Mouse (Mus musculus) gastrocnemius, postnatal 10 days (tissue): ENCODE results near the gene Capza1. TPM values are rescaled to one million over a fixed set of nuclear protein-coding genes. Genes with fewer than 3 reads are reported as not detected.
A peak's percentile ranks its signal among the peaks of the same experiment; 100 is the strongest.
"Not testable (repeated sequence)": the region's sequence is repeated elsewhere in the genome, so short reads cannot be mapped to it uniquely, and the experiment has no call there.

ENCODE experiments used
- DNase-seq: peaks from one replicate; pipeline ENCODE4 v3.0.0; 2021; ENCODE audit warnings: mixed read lengths
- long read RNA-seq, 2 experiments: library from polyadenylated mRNA; stranded (forward); transcript quantifications; one replicate each; pipeline ENCODE4 v2.0.0; 2021
- total RNA-seq, 2 experiments: library from RNA; stranded (reverse); gene quantifications; 2 replicates each; pipeline ENCODE4 v1.2.3; 2021

Capza1 gene
- total RNA-seq, result 10 to 100 TPM; 38.1 to 42.5 TPM
- long read RNA-seq, experiment 1, transcript Capza1-201 (10 exons, 3,193 nt), result major isoform, 32 of 41 reads
- long read RNA-seq, experiment 1, partial matches to known transcripts, result 1 of 41 reads
- long read RNA-seq, experiment 1, other reads (novel, unspliced or antisense), result 8 of 41 reads
- long read RNA-seq, experiment 2, transcript Capza1-201 (10 exons, 3,193 nt), result major isoform, 26 of 32 reads
- long read RNA-seq, experiment 2, partial matches to known transcripts, result 1 of 32 reads
- long read RNA-seq, experiment 2, other reads (novel, unspliced or antisense), result 5 of 32 reads

DNA sequence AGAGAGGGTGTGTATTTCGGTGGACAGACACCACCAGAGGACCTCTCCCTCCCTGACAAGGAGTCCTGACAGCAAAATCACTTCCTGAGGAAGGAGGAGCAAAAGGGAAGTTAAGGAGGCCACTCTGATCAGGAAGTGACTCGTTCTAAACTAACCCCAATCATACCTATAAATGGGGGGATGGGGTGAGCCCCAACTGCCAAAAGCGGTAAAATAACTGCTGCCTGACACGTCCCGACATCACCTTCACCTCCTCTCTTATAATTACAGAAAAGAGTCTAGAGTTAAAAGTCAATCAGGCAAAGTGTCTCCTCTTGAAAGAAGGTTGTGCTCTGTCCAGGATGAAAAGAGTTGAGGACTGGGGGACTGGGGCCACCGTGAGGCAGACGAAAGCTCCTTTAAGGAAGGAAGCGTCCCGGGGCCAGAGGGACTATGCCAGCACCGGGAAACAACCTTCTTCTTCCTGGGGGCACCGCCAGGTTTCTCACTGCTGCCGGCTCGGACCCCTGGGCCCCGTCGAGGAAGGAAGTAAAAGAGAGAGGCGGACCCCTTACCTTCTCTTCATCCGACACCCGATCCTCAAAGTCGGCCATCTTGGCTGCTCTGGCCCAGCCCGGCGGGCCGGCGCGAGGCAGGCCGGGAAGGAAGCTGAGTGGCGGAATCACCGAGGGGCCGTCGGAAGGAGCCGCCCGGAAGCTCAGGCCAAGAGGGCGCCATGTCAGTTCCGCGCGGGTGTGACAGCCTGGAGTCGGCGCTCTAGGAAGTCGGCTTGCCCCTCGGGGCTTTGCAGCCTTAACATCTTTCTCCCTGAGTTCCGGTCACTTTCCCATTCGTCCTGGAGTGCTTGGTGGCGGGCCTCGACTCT is at the start of gene Capza1, which contains the start of gene St7l:
Gene Capza1 (minus strand): TSS at position 720 of the 865 bp plus-strand sequence.
Gene St7l (plus strand): TSS at position 220 of the 865 bp plus-strand sequence.
- peak; percentile 89 for DNase-seq

DNA sequence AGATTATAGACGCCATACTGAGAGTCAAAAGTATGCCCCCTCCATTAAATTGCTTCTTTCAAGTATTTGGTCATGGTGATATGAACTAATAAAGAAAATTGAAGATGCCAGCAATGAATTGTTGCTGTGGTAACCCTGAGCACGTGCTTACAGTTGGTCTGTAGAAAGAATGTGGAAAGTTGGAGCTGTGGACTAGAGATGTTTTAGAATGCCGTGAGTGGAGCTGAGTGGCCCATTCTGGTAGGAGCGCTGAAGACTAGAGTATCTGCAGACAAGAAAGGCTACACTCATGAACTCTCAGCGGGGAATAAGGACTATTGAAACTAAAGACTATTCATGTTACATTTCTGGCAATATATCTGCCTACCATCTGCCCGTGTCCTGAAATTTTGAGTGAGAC is 44.9 kb upstream of the Capza1 start:
- DNase-seq, result no peak

GRCm38 (mm10) chr3:104906007-104906406 is 41.7 kb upstream of the Capza1 start:
- no peak for DNase-seq

GRCm38 (mm10) chr3:104905389-104905788 is 41.1 kb upstream of the Capza1 start:
- no peak for DNase-seq

GRCm38 (mm10) chr3:104901154-104901553 is 36.8 kb upstream of the Capza1 start:
- DNase-seq, result no peak

GRCm38 (mm10) chr3:104896141-104896540 is 31.8 kb upstream of the Capza1 start:
- DNase-seq, result no peak

DNA sequence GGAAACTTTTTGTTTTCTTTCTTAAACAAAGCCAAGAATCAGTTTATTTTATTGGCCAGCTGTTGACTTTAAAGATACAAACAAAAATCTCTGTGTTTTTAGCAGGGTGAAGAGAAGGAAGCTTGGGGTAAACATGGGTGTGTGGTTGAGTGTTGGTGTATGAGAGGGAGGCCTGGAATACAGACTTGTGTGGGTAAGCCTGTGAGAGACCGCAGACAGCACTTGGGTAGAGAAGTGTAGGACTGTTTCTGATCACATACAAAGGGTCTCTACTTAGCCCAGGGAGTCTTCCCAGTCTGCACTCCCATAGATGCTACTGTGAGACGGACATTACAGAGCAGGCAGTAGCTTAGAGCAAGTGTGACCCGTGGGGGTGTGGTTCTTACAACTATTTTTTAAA is 24.3 kb upstream of the Capza1 start:
- DNase-seq, result no peak

- no peak for DNase-seq
Observed at GRCm38 (mm10) chr3:104869611-104870010, 5.3 kb upstream of the Capza1 start.

DNA sequence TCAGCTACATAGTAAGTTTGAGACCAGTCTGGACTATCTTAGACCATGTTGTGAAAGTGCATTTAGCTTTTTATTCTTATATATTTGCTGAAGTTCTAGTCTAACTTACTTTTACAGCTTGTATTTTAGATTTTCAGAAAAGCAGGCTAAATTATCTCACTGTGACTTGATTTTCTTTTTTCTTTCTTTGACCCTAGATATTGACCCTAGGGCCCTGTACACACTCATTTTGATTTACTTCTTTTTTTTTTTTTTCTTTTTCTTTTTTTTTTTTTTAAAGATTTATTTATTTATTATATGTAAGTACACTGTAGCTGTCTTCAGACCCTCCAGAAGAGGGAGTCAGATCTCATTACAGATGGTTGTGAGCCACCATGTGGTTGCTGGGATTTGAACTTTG is 2.4 kb upstream of the Capza1 start:
- DNase-seq, result not testable (repeated sequence)

DNA sequence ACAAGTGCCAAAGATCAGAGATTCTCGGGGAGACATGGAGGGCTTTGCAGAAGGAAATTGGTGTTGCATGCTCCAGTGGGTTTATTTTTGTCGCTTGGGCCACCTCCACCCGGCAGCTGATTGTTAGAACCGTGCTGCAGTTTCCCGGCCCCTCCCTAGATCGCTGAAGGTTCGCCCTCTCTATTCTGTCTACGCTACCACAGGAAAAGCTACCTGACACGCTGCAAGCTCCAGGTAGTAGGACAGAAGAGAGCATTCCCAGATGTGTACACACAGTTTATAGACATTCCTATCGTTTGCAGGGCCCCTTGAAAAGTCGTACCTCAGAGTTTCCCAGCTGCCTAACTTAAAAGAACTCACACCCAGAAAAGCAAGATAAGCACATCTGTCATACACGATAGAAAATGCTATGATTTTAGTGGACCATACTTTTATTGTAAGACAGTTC is 1.1 kb upstream of the Capza1 start:
- DNase-seq, result no peak

DNA sequence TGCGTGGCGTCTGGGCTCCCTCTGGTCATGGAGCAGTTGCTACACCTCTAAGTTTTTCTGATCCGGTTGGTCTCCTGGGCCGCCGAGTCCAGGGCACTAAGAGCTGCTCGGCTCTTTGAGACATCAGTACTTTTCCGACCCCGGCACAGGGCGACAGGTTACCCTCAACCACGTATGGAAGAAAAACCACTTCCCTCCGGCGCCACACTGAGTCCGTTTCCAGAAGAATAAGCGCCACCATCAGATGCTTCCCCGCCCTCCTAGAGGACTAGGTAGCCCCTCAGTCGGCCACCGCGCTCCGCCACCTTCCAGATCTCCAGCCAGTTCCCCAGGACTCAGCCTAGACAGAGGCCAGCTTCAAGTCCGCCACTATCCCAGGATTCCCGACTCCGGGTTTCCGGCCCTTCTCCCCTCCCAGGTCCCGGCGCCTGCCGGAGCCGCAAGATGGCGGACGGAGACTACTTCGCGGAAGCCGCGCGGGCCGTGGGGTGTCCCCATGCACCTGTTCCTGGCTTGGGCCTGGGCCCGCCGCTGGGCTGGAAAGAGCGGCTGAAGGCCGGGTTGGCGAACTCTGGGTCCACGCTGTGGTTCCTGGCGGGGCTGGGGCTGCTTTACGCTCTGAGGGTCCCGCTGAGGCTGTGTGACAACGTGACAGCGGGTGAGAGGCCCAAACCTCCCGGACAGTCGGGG is 491 bp upstream of the Capza1 start:
- peak; percentile 89 for DNase-seq

DNA sequence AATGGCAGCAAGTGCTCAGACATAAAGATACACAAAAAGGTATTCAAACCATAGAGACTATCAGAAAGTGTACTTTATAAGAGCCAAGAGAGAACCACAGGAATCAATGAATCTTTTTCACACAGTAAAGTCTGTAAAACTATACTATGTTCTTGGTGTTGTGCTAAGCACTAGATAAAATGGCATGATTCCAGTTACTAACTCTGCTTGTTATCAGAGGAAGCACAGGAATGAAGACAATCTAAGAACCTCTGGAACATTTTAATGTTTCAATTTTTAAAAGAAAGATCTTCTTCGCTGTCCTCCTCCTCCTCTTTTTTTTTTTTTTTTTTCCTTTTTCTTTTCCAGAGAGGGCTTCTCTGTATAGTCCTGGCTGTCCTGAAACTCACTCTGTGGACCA is 5.7 kb downstream of the Capza1 start:
- DNase-seq, result no peak

DNA sequence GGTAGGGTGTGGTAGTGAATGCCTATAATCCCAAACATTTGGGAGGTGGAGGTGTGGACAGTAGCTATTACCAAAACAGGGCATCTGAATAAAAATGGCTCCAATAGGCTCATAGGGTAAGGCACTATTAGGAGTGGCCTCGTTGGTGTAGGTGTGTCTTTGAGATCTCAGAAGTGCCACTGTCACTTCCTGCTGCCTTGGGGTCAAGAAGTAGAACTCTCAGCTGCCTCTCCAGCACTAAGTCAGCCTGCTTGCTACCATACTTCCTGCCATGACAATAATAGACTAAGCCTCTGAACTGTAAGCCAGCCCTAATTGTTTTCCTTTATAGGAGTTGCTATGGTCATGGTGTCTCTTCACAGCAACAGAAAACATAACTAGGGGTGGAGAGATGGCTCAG is 8.2 kb downstream of the Capza1 start:
- no peak for DNase-seq

- no peak for DNase-seq
Observed at GRCm38 (mm10) chr3:104854866-104855265, 9.4 kb downstream of the Capza1 start.

GRCm38 (mm10) chr3:104854465-104854864 is 9.8 kb downstream of the Capza1 start:
- DNase-seq, result no peak

- DNase-seq, result no peak
Observed at GRCm38 (mm10) chr3:104846601-104847000, 17.7 kb downstream of the Capza1 start.

DNA sequence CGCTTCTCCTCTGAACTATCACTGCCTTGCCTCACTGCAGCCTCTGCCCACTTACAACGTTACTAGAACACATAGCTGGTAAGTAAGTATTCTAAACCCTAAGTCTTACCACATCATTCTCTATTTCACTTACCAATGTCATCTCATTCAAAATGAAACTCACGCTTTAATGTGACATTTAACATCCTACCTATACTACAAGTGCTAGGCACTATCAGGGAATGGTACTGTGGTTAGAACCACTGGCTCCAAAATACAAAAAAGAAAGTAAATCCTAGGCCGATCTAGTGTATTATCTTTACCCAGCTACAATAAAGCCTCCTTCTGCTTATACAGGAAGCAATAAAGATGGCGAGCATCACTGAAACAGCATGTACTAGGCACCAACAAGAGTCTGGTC is 23.3 kb downstream of the Capza1 start:
- no peak for DNase-seq

DNA sequence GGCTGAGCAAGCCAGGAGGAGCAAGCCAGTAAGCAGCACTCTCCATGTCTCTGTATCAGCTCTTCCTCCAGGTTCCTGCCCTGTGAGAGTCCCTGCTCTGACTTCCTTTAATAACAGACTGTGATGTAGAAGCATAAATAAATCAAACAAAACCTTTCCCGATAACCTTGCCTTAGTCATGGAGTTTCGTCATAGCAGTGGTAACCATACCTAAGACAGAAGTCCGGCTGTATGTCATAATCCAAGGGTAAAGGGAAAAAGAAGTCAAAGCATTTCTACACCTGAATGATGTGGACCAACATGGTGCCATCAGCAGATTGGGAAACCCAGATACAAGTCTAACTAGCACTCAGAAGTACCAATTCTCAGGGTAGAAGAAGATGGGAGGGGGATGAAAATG is 28.5 kb downstream of the Capza1 start:
- no peak for DNase-seq

GRCm38 (mm10) chr3:104822413-104822812 is 41.9 kb downstream of the Capza1 start:
- DNase-seq, result no peak

- no peak for DNase-seq
Observed at GRCm38 (mm10) chr3:104820426-104820825, 43.9 kb downstream of the Capza1 start.

DNA sequence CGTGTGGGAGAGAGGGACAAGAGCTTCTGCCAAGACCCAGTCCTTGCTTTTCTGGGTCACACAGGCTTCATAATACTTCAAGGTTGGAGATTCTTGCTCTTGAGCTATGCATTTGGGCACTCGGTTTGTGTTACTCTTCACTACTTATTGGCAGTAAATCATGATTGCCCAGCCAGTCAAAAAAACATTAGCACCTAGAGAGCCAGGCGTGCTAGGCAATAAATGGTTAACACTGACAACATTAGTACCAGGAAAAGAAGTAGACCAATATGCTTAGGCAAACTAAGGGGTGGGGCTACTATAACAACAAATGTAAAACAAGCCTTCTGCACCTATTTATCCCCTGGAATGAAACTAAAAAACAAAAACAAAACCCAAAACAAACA is 45.6 kb downstream of the Capza1 start:
- DNase-seq, result no peak

- DNase-seq, result peak; percentile 74
Observed at GRCm38 (mm10) chr3:104817991-104818748, 46.1 kb downstream of the Capza1 start, which contains the start of gene Mov10. Gene Mov10 (minus strand): TSS chr3:104818563.
